Mouse (Mus musculus) megakaryocyte, embryonic 14.5 days (primary cell): ENCODE results near the gene Mybpc2.

ENCODE experiments used
- FLI1 ChIP-seq: IDR thresholded peaks from 2 replicates; pipeline ENCODE4 v1.6.1; 2012; ENCODE audit warnings: low read length, inconsistent platforms, mixed read lengths
- GATA1 ChIP-seq: IDR thresholded peaks from 3 replicates; pipeline ENCODE4 v1.6.1; 2012; ENCODE audit warnings: mixed read lengths, low read length, inconsistent platforms, borderline replicate concordance

- TF ChIP-seq GATA1 (no peak), FLI1 (no peak)
These were observed 7.7 kb upstream of the Mybpc2 start, which contains the start of gene Spib for GRCm38 (mm10) chr7:44531946-44532732.
